Mouse (Mus musculus) cerebellum, postnatal 14 days (tissue): Measurements from ENCODE around the gene Gjd2.

ENCODE experiments used
- DNase-seq, 2 experiments: peaks; one replicate each; pipeline ENCODE4 v3.0.0; 2021; ENCODE audit warnings: mixed read lengths in 2 of 2

Gene Gjd2

GRCm38 (mm10) chr2:114012749-114013211, 639 bp downstream of the Gjd2 start:
- DNase-seq = peak; percentile 59 to 65

GRCm38 (mm10) chr2:114011838-114012237, 1.6 kb downstream of the Gjd2 start:
- DNase-seq = peak in 1 of 2 experiments; percentile 12

GRCm38 (mm10) chr2:114008321-114008720, 5.1 kb downstream of the Gjd2 start:
- no peak for DNase-seq

GRCm38 (mm10) chr2:113997484-113997883, 15.9 kb downstream of the Gjd2 start:
- DNase-seq = no peak

- DNase-seq = no peak
Measured at GRCm38 (mm10) chr2:113996930-113997329, 16.5 kb downstream of the Gjd2 start.

- no peak for DNase-seq
Measured at GRCm38 (mm10) chr2:113984890-113985289, 28.5 kb downstream of the Gjd2 start.

GRCm38 (mm10) chr2:113980664-113981063, 32.8 kb downstream of the Gjd2 start:
- DNase-seq = peak; percentile 42 to 51

GRCm38 (mm10) chr2:113978151-113978771, 35.2 kb downstream of the Gjd2 start:
- no peak for DNase-seq

- no peak for DNase-seq
Measured at GRCm38 (mm10) chr2:113973950-113974349, 39.5 kb downstream of the Gjd2 start.

- DNase-seq = peak; percentile 47 to 48
Measured at GRCm38 (mm10) chr2:113966421-113966820, 47.0 kb downstream of the Gjd2 start.
